Mouse (Mus musculus) spleen, adult 18-20 months (tissue): ENCODE results near the gene Slc50a1.

Source experiments
- DNase-seq, 2 experiments: peaks; one replicate each; pipeline ENCODE4 v3.0.0; 2022; ENCODE audit warnings: mixed read lengths in 2 of 2

Gene Slc50a1

DNA sequence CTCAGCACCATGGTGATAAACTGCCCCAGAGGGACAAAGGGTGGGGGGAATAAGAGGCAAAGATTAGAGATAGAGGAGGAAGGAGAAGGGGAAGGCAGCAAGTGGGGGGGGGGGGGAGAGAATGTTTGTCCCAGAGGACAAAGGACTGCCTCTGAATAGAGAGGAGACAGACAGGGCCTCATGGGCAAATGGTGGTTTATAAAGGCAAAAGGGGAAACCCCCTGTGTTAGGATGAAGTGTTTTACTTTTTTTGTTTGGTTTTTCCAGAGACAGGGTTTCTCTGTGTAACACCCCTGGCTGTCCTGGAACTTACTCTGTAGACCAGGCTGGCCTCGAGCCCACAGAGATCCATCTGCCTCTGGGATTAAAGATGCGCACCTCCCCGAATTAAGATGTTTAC lies 10.2 kb downstream of the Slc50a1 start:
- no peak for DNase-seq

- no peak for DNase-seq
These were observed 11.3 kb downstream of the Slc50a1 start, which contains the start of gene Dpm3 for GRCm38 (mm10) chr3:89259076-89259475. Gene Dpm3, plus strand, starts transcription at chr3:89259358.

GRCm38 (mm10) chr3:89256177-89256576 lies 14.2 kb downstream of the Slc50a1 start:
- DNase-seq: no peak

DNA sequence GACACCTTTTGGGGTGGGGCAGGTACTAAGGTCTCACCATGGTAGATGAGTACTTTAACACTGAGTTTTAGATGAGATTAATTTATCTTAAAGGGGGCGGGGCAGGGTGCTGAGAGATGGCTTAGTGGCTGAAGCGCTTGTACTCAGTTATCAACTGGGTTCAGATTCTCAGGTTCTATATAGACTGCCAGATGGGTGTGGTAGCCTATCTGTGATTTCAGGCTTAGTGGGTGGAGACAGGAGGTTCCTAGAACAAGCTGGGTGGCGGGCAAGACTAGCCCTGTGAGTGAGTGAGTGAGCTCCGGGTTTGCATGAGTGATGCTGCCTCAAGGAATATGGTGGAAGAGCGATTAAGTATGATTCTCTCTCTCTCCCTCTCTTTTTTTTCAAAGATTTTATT lies 15.4 kb downstream of the Slc50a1 start:
- no peak for DNase-seq

- peak; percentile 78 to 83 for DNase-seq
These were observed 18.9 kb downstream of the Slc50a1 start for GRCm38 (mm10) chr3:89251365-89251895.

- DNase-seq: peak; percentile 65 to 79
These were observed 19.8 kb downstream of the Slc50a1 start for GRCm38 (mm10) chr3:89250435-89251040.

DNA sequence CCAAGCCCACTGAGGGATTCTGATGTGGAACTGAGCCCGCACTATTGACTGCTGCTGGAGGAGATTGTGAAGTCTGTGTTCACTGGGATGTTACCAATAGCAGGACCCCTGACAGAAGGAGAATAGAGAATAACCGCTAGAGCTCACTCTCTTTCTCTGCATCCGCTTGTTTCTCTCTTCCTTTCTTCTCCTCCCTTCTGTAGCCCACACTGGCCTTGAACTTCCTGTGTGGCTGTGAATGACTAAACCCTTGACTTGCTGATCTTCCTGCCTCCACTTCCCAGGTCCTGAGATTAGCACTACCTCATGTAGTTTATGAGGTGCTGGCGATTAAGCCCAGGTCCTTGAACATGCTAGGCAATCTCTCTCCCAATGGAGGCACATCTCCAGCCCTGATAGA lies 22.9 kb downstream of the Slc50a1 start:
- DNase-seq: no peak

GRCm38 (mm10) chr3:89246261-89247100 lies 23.9 kb downstream of the Slc50a1 start, which contains the start of gene Trim46:
Gene Trim46, minus strand, starts transcription at chr3:89246309.
- peak; percentile 75 to 85 for DNase-seq

DNA sequence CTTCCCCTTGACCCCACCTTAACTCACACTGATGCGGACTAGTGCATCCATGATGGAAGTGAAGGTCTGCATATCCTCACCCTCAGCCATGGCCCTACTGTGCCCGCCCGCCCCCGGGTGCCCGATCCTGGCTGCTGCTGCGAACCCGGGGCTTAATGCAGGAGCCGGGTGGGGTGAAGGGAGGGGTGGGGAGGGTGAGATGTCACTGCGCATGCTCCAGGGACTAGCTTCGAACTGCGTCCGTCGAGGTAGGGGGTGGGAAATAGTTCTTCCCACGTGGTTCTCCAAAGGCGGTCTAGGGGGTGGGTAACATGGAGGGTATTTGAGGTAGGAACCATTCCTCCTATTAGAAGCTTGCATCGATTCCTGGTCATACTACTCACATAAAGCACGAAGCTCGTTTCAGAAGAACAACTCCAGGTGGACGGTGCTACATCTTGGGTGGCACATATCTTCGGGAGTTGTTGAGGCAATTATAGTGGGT lies 24.6 kb downstream of the Slc50a1 start, which contains the start of gene Krtcap2:
TSS of gene Krtcap2 (plus strand) at position 279 of the 484 bp plus-strand sequence.
- peak in 1 of 2 experiments; percentile 35 for DNase-seq

- DNase-seq: peak in 1 of 2 experiments; percentile 41
These were observed 25.2 kb downstream of the Slc50a1 start for GRCm38 (mm10) chr3:89244982-89245687.

DNA sequence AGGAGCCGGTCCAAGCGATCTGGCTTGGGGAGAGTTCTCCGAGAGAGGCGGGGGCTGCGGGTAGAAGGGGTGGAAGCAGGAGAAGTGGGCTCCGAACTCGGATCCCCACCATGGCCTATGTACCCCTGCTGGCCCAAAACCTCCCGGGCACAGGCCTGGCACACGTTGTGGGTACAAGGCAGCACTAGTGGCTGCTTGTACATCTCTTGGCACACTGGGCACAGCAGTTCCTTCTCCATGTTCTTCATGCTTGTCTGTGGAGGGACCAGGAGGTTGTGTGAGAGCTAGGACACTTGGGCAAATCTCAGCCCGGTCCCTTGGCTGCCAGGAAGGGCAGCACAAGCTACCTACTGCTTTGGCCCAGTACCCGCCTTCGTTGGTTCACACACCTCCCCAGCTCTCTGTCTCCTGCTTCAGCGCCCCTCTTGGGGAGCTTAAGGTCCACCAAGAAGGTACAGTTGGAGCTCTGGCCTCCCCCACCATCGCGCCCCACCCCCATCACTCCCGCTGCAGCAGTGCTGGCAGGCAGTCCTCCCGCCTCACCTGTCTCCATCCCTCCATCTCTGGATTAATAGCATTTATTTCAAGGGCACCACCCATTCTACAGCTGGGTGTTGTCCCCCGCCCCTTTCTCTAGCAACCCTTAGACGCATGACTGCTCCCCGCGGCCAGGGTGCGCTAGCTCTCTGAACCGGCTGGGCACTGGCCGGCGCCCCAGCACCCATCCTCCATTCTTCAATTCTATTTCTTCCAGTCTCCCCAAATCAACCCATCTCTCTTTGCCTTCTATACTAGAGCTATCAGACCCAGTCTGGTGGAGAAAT lies 26.0 kb downstream of the Slc50a1 start:
- DNase-seq: peak; percentile 31 to 43

DNA sequence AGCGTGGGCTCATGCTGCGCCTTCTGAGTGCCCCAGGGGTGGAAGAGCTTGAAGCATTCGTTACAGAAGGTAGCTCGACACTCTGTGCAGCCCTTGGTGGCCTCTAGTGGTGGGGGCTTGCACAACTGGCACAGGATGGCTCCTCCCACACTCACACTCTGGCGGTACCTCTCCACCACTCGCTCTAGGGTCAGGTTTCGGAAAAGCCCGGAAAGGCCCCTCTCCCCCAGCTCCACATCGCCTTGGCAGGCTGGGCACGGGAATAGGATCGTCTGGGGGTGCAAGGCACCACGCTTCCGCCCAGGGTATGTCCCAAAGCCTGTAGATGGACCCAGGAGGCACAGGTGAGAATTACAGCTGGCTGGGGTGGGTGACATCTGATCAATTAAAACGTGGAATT lies 26.8 kb downstream of the Slc50a1 start:
- peak; percentile 60 to 71 for DNase-seq

DNA sequence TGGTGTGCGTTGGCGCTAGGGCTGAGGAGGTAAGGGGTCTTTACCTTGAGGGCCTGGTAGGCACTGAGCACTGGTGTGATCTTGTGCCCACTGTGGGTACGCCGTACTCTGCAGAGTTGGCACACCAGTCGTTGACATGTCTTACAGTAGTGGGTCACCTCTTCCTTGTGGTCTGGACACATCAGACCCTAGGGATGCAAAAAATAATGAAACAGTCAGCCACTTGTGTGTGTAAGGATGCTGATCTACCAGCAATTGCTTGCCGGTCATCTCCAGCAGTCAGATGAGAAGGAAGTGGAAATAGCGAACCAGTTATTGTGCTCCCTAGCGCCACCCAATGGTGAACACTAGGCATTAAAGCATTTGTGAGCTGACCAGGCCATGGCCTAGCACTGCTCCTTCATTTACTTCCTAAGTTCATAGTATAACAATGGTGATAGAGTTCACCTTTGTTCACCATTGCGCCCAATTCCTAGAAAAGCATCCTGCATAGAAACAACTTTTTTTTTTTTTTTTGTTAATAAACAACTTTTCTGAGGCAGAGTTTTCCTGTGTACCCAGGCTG lies 28.0 kb downstream of the Slc50a1 start:
- DNase-seq: peak; percentile 46 to 70

DNA sequence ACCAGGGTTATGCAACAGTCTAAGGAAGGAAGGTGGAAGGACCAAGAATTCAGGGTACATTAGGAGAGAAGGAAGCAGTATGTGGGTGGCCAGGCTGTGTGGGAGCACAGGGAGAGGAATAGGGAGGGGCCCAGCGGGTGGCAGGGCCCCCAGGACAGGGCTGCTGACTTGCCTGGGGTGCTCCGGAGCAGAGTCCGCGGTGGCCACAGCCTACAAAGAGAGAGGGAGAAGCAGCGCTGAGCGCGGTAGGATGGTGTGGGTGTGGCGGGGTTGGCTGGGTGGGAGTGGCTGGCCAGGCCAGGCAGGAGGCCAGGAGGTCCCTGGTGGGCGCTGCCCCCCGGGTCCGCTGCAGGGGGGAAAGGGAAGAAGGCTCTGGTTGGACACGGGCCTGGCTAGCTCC lies 31.9 kb downstream of the Slc50a1 start:
- no peak for DNase-seq

DNA sequence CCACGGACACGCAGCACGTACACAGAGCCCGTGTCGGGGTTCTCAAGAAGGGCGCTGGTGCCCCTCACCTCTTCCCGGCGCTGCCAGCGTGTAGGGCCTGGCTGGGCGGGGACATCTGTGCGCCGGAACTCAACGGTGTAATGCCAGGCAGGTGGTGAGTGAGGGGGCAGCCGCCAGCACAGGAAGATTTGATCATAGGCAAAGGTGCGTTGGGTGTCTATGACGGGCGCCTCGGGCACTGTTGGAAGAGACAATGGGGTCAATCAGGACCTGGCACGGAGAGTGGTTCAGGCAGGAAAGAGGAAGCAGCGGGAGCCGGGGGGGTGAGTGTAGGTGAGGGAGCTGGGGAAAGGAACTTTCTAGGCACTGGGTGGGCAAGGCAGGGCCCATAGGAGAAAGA lies 32.7 kb downstream of the Slc50a1 start:
- no peak for DNase-seq

- DNase-seq: no peak
These were observed 33.9 kb downstream of the Slc50a1 start for GRCm38 (mm10) chr3:89236516-89236915.

DNA sequence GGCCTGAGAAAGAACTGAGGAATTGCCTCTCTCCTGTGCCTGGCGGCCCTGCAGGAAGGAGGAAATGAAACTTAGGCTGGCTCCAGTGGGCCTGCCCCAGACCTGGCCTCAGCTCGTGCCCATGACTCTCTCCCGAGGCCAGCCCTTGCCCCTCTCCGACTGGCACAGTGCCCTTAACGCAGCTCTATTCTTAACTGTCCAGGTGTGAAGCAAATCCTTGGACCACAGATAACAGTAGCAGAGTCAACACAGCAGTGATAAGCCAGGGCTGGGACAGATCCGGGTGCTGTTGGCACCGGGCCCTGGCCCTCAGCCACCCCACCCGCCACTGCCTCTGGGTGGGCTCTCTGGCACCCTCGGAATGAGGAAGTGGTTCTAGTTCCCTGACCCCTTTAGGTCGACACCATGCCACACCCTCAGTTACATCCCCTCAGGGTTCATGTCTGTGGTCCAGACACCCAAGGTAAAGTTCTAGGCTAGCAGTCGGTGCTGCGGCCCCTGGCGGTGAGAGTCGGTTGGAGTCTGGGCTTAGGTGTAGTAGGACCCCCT lies 36.7 kb downstream of the Slc50a1 start:
- peak in 1 of 2 experiments; percentile 52 for DNase-seq

DNA sequence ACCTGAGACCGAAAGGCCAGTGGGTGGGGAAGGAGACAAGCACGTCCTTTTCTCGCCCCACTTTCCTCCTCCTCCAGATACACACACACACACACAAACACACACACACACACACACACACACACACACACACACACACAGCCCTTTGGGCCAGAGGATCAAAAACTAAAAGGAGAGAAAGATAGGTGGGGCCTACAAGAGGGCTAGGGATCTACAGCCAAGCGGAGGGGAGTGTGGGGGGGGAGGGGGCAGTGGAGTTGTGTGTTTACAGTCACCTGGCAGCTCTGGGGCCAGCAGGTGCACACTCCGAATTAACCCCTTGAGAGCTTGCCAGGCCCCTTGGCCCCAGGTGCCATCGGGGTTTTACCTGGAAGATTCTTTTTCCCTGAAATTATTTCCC lies 37.8 kb downstream of the Slc50a1 start:
- DNase-seq: no peak

GRCm38 (mm10) chr3:89231772-89232275 lies 38.5 kb downstream of the Slc50a1 start:
- no peak for DNase-seq

DNA sequence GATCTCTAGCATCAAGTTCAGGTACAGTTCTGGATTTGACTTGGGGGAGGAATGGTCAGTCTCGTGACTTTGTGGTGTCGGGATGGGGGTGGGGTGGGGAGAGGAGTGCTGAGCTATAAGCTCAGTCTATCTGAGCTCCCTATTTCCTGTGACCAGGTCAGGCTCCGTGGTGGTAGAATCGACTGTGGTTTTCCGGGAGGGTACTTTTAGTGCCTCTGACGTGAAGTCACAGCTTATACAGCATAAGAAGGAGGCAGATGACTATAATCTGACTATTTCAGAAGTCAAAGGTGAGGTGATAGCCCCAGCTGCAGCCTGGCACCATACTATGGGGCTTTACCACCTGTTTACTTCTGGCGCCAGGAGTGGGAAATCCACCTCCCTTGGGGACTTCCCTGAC lies 39.0 kb downstream of the Slc50a1 start:
- no peak for DNase-seq

DNA sequence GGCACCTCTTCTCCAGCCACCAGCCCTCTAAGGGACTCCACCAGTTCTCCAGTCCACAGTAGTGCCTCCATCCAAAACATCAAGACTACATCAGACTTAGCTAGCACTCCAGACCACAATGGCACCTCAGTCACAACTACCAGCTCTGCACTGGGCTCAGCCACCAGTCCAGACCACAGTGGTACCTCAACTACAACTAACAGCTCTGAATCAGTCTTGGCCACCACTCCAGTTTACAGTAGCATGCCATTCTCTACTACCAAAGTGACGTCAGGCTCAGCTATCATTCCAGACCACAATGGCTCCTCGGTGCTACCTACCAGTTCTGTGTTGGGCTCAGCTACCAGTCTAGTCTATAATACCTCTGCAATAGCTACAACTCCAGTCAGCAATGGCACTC lies 39.8 kb downstream of the Slc50a1 start:
- no peak for DNase-seq
